Mouse (Mus musculus): ENCODE measurements around the gene Gimap9.

DNA sequence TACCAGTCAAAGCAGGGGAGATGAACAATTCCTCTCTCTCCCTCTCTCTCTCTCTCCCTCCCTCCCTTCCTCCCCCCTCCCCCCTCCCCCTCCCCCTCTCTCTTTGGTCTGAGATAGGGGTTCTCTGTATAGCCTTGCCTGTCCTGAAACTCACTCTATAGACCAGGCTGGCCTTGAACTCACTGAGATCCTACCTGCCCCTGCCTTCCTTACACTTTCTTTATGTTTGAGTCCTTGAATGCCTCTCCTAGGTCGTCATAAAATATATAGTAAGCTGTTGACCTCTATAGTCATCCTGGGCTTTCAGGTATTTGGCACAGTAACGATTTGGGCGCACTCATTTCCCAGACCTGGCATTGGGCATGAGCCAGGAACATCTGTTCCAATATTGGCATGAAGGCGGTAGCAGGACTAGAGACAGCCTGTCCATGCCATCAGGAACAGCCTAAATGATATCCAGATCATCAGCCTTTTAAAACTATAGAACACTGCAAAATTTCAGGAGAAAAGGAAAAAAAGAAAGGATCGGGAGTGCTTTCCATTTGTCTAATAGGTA is 1.0 kb downstream of the Gimap9 start:
- no peak for TF ChIP-seq POLR2A (IDR thresholded peaks at IDR 0.05; ENCODE audit: low read depth, low read length)
- no peak for TF ChIP-seq CTCF (IDR thresholded peaks at IDR 0.05; ENCODE audit: extremely low read depth, insufficient read depth, insufficient read length, insufficient replicate concordance)

Measured in spleen, adult 2 months (tissue).